Mouse (Mus musculus) urinary bladder, postnatal 4 days (tissue): ENCODE data around the gene Lamb3.

Experiments used
- DNase-seq, 2 experiments: peaks; one replicate each; pipeline ENCODE4 v3.0.0; 2021 to 2022; ENCODE audit warnings: low spot score in 2 of 2

The Lamb3 gene

DNA sequence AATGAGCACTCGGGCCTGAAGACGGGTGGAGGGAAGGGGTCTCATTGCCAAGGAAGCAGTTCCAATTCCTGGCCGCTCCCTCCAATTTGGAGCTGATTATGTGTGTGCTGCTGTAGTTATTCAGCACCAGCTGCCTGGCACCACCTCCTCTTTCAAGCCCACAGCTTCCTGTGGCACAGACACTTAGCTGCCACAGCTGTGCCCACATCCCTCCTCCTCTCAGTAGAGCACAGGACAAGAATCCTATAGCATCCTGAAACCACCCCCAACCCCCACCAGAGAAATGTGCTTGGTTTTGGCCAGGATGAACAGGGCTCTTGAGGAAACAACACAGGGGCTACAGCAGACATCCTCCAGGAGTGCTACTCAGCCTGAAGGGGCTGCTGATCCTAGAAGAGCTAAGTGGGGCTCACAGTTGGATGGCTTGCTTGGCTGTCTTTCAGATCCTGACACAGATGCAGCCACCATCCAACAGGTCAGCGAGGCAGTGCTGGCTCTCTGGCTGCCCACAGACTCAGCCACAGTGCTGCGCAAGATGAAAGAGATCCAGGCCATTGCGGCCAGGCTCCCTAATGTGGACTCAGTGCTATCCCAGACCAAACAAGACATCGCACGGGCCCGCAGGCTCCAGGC, 131.0 kb downstream of the Lamb3 start:
- no peak for DNase-seq

DNA sequence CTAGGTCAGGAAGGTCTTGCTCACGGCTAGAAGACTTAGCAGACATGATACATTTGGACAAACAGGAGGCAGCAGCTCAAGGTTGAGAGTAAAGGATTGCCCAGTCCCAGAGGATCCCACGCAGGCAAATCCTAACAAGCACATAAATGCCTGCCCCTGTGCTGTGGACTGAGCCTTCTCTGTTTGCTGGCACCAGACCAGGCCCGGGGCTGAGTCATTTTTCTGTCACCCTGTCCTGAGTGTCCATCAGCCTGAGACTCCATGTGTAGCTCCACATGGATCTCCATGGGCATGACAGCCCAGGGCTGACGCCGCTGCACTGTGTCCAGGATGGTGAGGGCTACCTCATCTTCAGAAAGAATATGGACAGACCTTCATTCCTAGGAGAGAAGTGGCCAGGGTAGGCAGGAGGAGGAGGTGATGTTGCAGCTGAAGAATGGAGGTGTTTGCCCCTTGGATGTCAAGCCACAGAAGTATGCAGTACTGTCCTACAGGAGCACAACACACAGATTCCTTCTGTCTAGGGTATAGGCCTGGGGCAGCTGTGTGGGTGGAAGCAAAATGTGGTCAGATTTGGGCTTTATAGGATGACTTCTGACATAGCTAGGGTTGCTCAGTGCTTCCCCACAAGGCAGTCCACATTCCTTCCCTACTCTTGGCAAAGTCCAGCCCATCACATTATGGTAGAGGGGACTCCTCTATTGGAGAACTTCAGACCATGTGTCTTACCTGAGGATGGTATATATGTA, 134.9 kb downstream of the Lamb3 start:
- DNase-seq, result no peak

DNA sequence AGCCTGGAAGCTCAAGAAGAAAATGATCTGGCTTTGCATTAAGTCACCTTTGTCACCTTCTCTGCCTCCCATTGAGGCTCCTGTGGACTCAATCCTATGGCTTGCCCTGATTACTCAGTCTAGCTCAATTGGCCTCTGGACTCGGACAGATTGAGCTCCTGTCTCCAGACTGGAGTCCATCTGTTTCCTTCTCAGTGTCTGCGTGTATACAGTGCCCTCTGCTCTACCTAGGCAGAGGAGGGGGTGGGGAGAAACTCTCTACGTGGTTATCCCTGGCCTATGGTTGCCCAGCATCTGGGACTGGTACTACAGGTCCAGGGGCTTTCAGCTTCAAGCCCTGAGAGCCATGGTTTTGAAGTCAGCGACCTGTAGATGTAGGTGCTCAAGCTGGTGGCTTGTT, 136.4 kb downstream of the Lamb3 start:
- DNase-seq, result no peak

DNA sequence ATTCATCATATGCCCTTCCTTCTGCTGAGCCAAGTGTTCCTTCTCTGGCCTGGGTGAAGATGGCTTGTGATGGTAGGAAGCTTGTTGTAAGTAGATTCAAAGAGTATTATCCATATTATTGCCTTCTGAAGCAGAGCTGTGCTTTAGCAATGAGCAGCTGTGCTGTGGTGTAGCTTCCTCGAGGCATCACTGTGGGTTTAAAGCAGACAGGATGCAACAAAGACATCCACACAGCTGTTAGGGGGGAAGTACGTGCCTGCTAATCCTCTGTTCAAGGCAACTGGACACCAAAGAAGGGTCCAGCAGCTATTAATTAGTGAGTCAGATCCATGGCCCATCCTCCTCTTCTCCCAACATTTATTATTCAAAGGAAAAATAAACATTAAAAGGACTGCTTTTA, 137.5 kb downstream of the Lamb3 start:
- DNase-seq, result no peak

DNA sequence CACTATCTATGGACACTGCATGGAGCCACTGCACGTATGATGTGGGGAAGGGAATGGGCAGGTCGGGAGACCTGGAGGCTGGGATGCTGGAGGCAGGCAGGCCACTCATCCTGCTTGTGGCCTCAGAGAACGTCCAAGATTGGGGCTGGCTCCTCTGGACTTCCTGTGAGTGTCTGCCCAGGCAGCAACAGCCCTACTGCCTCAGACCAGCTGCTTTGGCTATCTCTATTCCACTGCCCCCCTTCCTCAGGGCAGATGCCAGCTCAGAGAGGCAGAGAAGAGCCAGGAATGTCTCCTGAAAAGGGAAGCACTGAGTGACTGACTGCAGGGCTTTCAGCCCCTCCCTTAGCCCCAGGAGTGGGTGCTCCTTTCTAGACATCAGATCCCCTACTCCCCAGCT, 139.4 kb downstream of the Lamb3 start:
- DNase-seq, result no peak

DNA sequence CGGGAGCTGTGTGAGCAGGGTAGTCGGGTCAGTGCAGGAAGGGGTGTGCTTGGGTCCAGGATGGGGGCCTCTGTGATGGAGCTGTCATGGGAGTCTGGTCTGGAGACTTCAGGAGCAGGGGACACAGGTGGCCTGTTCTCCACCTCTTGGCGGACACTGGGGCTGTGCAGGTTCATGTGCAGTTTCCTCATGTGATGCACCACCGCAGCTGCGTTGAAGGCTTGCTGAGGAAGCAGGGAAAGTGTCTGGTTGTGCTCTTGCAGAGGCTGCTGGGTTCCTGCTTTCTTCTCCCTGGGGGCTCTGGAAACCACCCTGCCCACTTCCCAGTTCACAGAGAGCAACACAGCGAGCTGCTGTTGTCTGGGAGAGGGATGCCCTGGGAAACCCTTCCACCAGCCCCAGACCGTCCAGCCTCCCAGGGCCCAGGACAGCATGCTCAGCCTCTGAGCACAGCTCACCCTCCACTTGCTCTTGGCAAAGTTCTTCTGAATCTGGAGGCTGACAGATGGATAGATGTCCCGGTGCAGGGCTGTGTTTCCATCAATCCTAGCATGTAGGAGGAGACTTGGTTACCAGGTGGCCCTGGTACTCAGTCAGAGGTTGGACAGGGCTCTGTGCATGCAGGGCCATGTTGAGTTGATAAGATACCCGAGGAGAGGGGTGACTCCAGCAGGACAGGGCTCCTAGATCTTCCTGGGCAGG, 140.9 kb downstream of the Lamb3 start:
- DNase-seq, result no peak

DNA sequence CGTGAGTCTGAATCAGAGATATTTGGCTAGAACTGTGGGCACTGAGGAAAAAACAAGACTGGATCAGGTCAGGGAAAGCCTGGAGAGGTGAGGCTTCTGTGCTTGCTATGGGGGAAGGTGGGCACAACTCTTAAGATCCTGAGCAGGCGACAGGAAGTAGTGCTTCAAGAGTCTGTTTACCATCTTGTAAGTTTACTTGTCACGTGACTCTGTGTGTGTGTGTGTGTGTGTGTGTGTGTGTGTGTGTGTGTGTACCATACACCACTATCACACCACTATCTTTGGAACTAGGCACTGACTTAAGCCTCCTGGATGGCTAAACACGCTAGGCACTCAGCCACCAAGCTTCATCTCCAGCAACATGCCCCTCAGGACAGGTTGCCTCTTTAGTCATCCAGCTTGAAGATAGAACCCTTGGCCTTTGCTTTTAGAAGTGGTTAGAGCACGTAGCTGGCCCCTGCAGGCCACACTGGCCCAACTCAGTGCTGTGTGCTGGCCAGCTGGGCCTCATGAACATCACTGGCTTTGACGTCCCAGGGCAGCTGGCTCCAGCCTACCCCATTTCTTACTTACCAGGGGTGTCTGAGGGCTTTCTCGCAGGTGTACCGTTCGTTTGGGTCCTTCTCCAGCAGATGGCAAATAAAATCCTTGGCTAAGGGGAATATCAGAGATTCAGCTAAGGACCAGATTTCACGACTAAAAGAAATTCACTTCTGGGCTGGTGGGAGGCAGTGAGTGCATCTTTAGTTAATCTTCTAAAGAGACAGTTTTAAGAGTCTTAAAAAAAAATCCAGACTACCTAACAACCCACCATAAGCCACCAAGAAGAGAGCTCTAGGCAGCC, 142.4 kb downstream of the Lamb3 start:
- no peak for DNase-seq

DNA sequence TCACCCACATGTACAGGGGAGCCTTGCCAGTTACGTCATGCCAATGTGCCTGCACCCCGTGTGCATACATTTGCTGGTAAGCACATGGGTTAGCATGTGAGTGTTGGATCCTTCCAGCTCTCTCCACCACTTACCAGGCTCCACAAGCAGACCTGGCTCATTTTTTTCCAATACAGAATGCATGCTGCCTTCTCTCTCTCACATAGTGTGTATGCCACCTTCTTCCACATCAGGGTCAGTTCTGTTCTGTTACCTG, 143.0 kb downstream of the Lamb3 start:
- no peak for DNase-seq

DNA sequence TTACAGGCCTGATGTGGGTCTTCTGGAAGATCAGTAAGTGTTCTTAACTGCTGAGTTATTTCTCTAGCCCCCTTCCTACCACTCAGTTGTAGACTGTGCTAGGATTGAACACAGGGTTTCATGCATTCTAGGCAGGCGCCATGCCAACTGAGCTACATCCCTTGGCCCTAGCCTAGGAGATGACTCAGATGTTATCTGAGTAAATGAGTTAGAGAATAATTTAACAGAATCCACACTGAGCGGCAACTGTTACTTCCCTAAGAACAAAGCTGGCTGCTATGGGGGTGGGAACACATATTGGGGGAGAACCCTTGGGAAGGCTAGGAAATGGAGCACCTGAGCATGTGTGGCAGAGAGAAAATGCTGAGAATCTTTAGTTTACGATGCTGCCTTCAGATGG, 144.1 kb downstream of the Lamb3 start:
- no peak for DNase-seq

DNA sequence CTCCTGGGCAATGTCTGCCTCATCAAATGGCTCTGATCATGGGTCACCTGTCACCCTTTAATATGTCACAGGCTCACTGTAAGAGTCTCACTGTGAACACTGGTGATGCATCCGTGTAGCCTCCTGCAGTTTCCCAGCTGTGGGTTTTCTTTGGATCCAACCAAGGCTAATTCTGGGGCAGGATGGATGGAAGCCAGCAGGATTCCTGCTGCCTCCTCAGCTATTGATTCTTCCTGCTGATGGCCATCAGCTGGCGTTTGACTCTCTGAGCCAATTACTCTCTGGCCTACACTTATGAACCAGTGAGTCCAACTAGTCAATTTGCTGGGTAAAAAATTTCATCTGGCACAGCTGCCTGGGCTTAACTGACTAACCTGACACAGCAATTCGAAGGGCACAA, 151.7 kb downstream of the Lamb3 start:
- no peak for DNase-seq

DNA sequence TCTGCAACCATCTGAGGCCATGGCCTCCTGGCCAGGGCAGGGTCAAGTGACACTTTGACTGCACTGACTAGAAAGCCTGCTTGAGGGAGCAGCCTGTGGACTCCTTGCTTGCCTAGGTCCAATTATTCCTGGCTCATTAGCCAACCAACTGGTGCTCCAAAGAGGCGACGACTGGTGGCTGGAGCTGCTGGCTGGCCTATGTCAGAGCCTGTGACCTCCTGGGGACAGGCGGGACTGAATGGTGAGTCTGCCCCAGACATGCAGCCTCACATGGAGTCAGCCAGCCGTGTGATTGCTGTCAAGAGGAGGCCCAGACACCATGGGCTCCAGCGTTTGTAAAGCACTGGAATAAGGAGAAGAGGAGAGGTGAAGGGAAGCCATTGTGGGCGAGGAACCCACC, 153.7 kb downstream of the Lamb3 start:
- no peak for DNase-seq

DNA sequence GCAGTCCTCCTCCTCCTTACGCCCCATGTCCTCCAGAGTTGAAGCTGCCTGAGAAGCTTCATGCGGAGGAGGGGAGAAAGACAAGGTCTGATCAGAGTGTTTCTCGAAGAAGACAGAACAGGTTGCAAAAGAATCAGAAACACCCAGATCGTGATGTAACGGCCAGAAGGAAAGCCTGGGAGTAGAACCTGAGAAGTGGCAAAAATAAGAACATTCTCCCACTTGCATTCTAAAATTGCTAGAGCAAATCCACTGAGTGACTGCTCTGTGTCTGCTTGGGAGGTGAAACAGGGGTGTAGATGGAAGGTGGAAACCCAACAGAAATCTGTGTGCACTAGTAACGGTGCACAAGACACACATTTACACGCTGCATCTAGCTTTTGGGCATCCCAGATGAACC, 154.6 kb downstream of the Lamb3 start:
- no peak for DNase-seq

DNA sequence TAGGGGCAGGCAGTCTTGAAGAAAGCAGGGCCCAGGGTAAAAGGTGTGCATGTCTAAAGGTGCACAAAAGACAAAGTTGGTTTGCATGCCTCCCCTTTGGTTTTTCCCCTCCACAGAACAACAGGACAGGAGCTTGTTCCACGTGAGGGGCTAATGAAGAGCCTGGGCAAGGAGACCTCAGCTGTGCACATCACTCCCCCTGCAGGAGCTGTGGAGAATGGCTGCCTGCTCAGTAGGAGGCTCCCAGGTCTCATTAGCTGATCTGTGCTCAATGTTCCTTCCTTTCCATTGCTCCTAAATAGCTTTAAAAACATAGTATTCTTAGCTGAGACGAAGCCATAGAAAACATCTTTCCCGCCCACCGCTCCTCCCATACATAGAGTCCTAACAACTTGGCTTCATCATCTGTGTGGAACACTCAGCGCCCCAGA, 156.3 kb downstream of the Lamb3 start:
- peak in 1 of 2 experiments; percentile 39 for DNase-seq

DNA sequence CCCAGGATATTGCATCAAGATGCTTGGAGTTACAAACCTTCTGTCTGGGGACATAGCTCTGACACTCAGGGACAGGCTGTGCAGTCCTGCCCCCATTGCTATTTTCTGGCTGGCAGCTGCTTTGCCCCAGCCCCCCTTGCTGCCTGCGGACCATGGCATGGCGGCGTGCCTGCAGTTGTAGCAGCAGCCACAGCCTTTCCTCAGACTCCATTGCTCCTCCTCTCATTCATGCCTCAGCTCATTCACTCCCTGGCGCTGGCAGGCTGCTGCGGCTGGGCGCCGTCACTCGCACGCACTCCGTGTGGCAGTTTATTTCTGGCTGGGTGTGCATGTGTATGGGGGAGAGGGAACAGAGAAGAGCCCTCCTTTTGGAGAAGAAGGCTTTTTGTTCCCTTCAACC, 160.6 kb downstream of the Lamb3 start:
- DNase-seq, result no peak

DNA sequence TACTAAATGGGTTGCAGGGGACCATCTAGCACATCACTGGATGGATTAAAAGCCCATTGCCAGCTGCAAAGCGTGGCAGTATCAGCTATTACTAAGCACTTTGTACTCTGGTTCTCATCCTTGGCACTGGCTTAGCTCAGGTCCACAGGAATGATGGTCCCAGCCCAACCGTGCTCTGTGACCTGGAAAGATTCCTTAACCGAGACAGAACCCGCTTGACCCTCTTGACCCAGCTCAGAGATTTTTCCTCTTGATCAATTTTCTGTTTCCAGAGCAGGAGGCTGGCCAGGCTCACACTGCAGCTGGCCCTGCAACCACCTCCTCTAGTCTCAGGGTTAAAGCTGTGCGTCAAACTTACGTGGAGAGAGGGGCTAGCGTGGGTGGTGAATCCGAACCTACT, 161.6 kb downstream of the Lamb3 start:
- DNase-seq, result no peak

DNA sequence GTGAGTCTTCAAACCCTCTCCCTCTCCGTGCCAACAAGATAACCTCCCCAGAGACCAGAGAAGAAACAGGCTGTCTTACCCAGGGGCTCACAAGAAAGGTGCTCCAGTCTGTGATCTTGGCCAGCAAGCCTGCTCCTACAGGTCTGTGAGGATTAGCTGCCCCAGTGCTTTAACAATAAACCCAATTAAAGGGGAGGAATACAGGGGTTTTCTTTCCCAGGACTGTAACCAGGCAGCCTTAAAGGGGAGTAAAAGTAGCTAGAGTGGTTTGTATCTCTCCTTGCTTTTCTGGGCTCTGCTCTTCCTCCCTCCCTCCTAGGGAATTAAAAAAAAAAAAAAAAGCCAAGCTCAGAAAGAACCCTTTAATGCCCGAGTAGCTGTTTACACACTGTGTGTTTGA, 162.6 kb downstream of the Lamb3 start, which contains the start of gene Camk1g:
Gene Camk1g, minus strand, starts transcription at position 203 of the 400 bp plus-strand sequence.
- DNase-seq, result no peak

DNA sequence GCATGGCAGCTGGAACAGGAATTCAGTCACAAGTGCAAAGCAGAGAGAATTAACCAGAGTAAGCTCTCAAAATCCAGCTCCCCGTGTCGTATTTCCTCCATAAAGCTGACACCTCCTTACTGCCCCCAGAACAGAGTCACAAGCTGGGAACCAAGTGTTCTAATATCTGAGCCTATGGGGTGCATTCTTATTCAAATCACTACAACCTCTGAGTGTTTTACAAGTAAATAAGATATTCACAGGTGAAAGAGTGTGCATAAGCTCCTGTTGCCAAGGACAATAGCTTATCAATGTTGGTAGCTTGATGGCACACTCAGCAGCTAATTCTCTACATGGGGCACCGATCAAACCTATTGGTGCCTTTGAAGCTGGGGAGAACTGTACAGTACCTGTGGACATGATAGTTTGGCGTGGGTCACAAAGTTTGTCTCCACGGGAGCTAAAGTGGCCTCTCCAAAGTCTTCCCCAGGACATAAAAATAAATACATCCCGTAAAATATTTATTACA, 166.5 kb downstream of the Lamb3 start:
- no peak for DNase-seq

DNA sequence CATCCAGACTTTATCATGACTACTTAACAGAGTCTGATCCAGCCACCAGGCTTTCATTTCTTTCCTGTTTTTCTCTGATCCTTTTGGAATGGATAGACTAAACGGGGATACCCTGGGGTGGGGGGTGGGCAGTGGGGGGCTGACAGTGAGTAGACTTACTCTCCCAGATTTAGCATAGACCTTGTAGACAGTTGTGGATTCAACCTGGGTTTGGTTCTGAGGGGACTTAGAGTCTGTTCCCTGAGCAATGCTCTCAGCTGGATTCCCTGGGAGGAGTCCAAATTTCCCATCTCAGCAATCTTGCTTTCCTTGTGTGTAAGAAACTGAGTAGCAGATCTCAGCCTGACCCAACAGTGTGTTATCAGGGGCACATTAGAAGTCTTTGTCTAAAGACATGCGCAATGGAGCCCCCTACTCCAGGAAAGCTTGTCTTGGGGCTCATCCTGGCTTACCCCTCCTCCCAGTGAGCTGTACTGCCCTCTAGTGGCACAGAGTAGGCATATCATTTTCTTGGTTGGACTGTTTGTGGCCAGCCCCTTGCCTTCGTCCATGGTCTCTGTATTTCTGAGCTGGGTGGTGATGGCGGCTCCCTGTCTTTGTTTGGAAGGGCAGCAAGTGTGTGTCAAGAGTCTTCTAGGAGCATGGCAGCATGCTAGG, 169.1 kb downstream of the Lamb3 start:
- DNase-seq, result peak in 1 of 2 experiments; percentile 29

DNA sequence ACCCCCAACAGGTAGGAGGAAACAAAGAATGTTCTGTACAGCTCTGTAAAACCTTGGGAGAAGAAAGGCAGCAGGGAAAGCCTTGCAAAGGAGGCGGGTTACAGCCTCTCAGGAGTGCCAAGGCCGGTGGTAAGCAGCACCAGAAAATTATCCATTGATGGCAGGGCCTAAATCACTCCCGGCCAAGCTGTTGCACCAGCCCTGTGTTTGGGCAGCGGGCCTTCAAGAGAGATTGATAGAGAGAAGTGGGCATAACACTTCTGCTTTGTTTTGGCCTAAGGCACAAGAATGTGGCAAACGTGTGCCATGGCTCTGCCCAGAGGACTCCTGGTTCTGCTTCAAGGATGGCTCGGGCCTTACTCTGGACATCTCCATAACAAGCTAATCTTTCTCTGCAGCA, 172.1 kb downstream of the Lamb3 start:
- no peak for DNase-seq

DNA sequence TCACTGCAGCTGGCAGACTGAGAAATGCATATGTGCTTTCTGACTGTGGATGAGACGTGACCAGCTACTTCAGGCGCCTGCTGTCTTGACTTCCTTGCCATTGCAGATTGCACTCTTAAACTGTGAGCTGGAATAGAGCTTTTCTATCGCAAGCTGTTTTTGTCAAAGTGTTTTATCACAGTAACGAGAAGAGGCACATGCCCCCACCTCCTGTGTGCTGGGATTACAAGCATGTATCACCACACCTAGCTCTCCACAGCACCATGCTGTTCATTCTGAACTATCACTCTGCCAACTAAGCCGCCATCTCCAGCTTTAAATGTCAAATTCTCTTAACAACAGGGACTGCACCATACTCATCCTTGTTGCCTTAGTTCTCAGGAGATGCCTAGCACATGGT, 173.4 kb downstream of the Lamb3 start:
- DNase-seq, result no peak

DNA sequence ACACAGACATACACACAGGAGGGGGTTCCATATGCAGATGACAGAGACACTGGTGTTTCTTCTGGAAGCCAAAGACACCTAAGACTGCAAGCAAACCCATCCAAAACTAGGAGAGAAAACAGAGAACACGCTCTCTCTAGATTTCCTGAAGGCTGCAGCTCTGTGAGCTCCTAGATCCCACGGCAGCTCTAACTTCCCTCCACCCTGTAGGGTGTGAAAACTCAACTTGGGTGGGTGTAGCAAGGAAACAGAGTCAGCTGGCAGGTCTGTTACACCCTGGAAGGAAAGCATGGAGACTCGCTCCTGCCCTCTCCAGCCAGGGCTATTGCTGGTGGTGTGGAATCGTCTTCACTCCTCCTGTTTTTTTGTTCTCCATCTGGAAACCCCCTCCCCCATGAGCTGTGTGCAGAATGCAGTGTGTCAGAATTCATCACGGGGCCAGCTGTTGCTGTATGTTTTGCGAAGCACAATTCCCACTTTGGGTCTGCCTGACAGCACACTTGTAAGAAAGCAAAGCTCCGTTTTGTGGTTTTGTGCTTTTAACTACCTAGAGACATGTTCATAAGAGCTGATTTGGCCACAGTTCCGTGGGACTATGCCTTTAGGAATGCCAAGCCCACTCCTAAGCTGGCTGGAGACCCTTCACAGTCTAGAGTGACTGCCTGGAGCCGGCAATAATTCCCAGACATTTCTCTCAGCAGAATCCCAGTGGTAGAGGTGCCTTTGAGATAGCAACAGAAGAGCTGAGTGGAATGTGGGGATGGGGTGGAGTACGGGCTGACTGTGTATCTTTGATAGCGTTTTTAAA, 174.3 kb downstream of the Lamb3 start:
- DNase-seq, result no peak
